Mouse (Mus musculus) T-helper 2 cell (primary cell): ENCODE results near the gene Gpc6.

Source experiments
- in situ Hi-C: fragments of 300-600 bp; cut with MboI, MseI; formaldehyde crosslinking; loops from one replicate; pipeline ENCODE4 v1.15.1; 2025; ENCODE audit warnings: high pct_unique_total_duplicates

Gpc6 gene

DNA sequence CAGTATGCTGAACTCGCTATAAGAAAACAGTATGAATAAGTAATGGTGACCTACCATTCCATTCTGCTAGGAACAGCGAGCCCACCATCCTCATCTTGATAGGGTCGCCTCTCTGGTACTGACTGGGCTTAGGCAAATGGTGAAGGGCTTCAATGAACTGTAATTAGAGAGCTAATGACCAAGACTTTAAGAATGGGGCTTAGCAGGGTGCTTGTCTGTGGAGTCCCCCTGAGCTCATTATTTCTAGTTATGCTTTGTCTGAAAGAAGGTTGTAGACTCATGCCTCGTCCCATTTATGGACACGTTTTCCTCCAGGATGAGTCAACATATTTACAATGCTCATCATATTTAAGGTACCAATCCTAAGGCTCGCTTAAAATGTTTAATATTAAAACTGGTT lies 313.1 kb downstream of the Gpc6 start:
- in situ Hi-C loops, result loop anchor here (25.0 kb wide), 1 partner anchor 1024 kb away; the partner anchor contains the start of gene Gm9376

DNA sequence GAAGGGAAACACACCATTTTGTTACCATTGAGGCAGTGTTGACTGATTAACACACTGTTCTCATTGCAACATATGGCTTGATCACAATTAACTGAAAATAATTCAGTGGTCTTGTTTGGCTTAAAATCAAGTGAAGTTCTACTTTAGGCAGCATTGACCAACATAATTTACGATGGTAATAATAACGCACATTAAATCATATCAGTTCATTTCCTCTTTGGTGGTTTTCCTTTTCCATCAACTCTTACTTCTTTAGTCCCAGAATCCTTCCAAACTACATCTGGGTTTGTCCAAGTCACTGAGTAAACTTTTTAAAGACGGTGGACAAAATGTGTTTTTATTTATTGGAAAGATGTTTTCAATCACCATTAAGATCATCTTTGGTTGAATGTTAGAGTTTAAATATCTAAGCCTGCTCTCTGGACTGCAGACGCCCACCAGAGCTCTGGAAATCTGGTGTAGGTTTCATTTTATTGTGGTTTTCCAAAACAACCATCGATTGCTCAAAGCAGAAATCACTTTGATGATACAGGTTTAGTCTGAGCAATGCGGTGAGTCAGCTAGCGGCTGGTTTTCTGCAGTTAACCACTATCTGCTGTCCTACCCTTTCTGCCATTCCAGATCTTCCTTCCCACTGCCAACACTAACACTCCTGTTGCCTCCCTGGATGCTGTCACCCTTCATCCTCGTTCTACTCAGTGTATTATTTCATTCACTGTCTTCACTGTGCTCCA lies 314.7 kb downstream of the Gpc6 start:
- in situ Hi-C loops, result loop anchor here (25.0 kb wide), 1 partner anchor 1022 kb away; the partner anchor contains the start of gene Gm9376

DNA sequence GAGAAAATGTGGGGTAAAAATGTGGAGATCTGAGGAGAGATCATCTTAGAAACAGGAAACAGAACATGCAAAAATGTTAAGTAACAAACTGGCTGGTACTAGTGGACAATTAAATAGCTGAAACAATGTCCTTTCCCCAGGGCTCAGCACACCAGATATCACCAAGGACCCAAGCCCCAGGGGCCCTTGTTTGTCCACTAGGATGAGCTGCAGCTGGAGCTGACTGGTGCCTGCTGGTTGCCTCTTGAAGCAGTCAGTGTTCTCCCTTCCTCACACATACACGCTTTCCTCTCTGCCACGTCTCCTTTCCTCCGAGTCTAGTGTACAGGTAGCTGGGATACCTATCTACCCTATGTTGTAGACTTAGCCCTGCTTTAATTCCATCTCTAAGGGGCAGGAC lies 320.5 kb downstream of the Gpc6 start:
- in situ Hi-C loops, result loop anchor here (25.0 kb wide), 1 partner anchor 1017 kb away; the partner anchor contains the start of gene Gm9376

DNA sequence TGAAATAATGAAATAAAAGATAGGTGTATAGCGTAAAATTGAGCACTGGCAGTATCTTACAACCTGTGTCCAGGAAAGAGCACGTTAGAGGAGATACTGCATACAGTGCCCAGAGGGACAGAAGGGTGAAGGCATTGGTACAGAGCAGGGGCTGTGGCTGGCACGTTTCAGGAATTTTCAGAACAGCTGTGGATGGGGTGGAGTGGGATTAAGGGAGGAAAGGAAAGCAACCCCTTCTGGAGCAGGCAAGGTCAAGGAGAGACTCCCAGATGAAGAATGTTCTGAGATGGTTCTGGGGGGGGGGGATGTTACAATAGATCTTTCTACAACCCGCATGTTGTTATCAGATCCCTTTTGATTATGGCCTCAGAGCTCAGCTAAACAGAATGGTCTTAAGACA lies 331.1 kb downstream of the Gpc6 start:
- in situ Hi-C loops, result no loop called here

DNA sequence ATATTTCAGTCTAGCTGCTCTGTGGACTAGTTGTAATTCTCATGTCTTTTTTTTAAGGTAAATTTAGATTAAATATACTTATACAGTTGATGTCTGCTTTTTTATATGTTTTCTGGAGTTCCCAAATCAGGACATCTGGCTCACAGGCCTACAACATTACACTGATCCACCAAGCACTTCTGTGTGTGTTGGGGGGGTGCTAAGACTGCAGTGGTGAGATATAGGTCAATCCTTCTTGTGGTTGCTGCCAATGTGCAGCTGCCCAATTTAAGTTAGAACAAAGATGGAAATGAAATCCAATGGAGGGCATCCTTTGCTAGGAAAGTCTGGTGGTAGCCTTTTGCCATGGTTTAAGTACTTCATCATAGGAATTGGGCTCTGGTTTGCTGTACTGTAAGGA lies 340.5 kb downstream of the Gpc6 start:
- in situ Hi-C loops, result no loop called here

DNA sequence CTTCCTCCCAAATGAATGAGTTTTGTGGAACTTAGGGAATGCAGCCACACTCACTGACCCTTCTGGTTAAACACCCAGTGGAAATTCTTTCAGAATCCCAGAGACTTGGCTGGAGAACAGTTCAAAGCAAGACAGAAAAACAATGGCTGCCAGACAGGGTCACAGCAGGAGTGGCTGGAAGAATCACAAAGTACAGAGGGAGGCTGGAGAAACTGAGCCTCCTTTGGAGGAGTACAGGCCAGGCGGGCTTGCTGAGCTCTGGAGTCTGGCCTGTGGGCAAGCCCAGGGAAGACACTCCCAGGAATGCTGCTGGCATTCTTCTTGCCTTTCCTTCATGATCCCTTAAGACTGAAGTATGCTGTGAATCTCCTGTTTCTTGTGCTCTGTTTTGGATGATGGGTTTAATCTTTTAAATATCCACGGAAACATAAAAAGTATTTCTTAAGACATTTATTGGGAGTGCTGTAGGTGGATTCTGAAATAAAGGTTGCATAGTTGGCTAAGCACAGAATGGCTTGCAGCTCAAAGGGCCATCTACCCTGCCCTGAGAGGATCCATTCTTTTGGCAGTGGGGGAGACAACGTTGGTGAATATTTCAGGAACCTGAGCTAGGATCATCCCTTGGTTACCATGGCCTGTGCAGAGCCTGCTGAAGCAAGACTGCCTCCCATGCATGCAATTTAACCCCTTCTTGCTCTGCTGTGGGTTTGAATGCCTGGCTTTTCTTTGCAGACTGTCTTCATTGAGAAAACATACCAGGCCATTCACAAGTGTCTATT lies 342.9 kb downstream of the Gpc6 start:
- in situ Hi-C loops, result no loop called here

DNA sequence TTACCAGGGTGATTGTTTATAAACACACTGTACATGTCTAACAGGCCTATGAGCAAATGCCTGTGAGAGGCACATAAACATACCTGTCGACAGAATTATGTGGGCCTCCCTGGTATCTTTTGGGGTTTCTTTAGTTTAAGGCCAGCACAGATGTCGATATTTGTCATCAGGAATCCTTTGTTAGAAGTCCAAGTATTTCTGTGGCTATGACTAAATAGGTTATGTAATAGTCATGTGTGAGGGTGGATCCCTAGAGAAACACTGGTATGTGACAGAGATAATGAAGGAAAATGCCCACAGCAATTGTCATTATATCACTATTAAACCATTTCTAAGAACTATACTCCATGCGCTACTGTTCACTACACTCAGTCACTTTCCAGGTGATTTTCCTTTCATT lies 358.5 kb downstream of the Gpc6 start:
- in situ Hi-C loops, result loop anchor here (25.0 kb wide), 1 partner anchor 1071 kb away; no protein-coding TSS in a partner anchor

DNA sequence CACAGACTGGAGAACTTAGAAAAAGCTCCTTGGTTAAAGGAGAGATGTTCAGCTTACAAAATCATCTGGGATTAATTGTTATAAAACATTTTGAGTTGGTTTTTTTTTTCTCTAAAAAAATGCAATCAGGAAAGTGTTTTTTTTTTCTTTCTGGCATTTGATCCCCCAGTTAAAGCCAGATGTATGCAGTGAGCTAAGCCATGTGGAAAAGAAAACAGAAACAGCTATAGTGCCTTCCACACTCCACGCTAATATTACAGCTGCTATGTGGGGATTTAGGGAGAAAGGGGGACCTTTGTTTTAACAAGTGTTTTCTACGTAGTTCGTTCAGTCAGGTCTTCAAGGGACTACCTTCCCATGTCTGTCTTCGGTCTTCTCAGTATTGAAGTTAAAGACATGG lies 368.6 kb downstream of the Gpc6 start:
- in situ Hi-C loops, result loop anchor here (25.0 kb wide), 1 partner anchor 1081 kb away; no protein-coding TSS in a partner anchor

DNA sequence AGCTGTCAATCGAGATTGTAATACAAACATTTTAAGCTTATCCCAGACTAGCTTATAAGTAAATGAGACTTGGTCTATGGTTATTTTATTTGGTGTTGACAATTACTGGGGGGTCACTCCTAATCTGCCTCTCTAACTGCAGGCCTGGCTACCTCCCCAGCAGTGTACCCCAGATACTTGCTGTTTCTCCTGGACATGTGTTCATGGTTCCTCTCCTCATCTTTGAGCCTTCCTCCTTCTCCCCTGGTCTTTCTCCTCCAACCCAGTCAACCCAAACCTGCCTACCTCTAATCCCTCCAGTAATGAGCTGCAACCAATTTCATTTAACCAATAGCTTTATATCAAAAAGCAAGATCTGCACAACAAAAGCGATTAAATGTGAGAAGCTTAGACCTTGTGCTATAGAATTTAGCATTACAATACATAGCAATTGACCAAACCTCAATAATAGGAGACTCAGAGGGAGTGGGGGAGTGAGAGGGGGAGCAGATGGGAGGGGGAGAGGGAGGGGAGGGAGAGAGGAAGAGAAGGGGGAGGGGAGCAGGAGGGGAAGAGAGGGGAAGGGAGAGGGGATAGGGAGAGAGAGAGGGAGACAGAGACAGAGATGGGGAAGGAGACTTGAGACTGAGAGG lies 371.2 kb downstream of the Gpc6 start:
- in situ Hi-C loops, result loop anchor here (25.0 kb wide), 1 partner anchor 1084 kb away; no protein-coding TSS in a partner anchor

DNA sequence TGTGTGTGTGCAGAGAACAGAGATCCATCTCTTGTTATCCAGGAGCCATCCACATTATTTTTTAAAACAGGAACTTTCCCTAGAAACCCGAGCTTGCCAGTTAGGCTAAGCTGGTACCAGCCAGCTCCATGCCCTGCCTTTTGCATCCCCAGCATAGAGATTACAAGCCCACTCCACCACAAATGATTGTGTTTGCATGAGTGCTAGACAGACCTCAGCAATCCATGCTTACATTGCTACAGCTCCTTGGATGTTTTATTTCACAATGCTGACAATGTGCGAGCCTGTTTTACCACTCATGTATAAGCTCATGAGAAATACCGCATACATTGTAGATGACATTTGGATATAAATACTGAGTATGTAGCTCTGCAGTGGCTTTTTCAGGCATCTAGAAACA lies 375.9 kb downstream of the Gpc6 start:
- in situ Hi-C loops, result no loop called here

DNA sequence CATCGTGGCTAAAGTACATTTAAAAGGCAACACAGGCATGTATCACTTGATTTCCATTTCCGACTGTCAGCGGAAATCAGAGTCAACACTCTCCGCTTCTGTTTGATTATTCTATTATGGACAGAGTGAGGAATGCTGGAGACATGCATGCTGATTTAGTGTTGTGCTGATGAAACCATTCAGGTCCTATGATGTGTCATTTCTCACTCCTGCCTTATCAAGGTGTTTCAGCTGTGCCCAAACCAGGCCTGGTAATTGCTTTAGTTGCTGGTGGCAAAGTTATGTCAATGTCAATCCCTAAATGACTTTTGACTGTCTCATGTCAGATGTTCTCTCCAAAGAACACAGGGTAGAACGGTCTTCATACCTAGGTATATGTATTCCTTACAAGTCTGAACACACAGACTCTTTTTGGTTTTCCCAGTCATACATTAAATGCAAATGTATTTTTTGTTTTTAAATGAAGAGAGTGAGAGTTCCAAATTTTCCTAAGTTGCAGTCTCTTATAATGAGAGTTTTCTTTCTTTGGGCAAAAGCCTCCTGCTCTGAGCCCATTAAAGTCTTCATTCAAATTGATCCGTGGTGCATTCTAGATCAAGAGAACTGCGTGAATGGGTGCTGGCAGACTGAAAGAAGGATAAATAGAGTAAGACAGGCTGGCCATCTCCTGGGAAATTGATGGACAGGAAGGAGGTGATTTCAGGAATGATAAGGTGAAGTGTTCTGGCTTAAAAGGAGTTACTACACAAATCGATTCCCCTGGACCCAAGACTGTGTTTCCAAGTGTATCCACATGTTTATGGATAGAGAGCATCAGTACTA lies 379.0 kb downstream of the Gpc6 start:
- in situ Hi-C loops, result no loop called here

DNA sequence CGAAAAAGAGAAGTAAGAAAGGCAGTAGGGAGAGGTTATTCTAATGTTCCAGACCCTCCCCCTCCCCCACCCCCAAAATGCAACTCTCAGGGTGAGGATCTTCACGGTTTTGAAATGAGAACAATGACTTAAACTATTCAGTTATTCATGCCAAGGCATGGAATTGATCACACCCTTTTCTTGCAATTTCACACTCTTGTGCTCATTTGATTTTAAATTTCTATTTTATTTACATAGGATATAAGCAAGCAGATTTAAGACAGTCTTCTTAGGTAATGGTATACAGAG lies 379.6 kb downstream of the Gpc6 start:
- in situ Hi-C loops, result no loop called here

DNA sequence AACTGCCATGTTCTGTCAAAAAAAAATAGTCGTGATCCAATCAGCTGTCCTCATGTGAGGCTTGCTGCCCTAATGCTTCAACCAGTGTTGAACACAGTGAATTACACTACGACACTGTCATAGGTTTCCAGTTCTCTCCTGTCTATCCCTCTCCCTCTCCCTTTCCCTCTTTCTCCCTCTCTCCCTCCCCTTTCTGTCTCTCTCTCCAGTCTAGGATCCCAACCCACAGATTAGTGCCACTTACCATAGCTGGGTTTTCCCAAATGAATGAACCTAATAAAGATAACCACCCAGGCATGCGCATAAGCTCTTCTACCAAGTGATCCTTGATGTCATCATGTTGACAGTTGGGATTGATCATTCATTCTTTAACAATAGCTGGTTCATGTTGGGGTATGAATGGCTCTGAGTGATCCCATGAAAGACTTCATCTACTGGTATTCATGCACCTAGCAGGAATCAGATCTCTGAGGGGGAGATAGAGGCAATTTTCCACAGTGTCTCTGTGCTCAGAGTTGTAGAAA lies 384.9 kb downstream of the Gpc6 start:
- in situ Hi-C loops, result no loop called here

DNA sequence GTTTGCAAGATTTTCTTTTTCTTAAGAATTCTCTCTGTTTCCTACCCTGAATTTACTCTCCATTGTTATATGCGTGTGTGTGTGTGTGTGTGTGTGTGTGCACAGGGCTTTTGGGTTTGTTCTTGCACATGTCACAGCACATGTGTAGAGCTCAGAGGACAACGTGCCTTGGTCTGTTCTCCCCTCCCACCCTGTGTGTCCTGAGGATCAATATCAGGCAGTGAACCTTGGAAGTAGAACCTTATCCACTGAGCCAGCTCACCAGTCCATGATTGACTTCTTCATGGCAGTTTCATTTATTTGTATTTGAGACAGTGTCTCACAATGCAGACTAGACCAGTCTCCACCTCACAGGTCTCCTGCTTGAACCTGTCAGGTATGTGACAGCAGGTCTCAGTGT lies 399.1 kb downstream of the Gpc6 start:
- in situ Hi-C loops, result no loop called here

DNA sequence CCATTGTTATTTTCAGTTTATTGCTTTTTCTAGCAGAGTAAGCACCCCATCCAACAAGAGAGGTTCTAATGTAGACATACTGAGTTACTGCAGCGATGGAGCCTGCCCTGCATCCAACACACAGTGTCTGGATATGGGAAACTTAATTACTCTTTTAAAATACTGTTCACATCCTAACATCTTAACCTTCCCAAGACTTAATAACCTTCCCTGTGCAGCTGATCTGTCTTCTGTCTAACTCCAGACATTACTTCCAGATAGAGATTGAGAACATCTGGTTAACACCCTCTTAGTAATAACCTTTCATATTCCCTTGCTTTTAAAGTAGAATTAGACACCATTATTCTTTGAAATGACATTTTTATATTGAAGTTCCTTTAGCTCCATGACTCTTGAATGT lies 407.1 kb downstream of the Gpc6 start:
- in situ Hi-C loops, result loop anchor here (10.0 kb wide), 1 partner anchor 187 kb away; no protein-coding TSS in a partner anchor

DNA sequence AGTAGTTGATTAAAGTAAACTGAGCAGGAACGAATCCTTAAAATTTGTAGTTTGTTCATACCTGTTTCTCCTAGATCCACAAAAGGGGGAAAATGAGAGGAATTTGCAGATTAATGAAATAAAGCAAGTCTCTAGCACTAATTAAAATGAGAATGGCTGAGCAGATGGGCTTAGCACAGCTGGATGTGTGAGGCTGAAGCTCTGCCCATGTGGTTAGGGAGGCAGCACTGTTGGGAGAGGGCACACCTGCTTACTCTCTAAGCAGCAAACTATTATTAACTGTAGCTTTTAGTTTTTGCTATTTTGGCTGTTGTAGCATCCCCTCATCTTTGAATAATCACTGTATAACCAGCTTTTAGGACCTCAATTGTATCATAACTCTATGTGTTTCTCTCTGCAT lies 412.2 kb downstream of the Gpc6 start:
- in situ Hi-C loops, result loop anchor here (10.0 kb wide), 1 partner anchor 192 kb away; no protein-coding TSS in a partner anchor

DNA sequence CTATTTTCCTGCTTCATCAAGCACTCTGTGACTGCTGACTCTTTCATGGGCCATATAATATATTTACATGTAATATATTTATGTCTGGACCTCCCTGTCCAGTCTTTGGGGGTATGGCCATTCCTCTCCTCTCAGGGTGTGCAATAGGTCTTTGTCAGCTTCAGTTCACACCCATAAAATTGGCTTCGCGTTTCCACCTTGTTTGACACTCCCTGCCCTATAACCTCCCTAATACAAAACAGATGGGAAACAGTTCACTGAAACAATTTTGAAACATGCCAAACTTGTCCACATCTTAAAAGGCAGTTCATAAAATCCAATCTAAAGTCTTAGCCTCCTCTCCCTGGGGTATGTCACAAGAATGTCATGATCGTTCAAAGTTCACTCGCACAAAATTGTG lies 415.4 kb downstream of the Gpc6 start:
- in situ Hi-C loops, result no loop called here

DNA sequence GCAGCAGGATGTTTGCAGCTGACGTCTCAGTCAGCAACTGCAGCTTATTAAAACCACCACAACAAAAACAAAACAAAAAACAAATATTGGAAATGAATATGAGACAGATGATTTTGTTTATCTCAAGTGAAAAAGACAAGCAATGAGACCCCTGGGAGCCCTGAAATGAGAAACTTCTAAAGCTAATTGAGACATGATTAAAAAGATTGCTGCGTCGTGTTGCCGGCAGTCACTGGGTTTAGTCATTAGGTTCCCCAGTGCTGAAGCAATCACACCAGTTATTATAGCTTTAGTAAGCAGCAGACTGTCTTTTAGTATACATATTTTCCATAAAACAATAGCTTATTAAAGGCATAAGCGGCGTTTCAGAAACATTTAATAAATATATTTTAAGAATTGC lies 419.4 kb downstream of the Gpc6 start:
- in situ Hi-C loops, result no loop called here

DNA sequence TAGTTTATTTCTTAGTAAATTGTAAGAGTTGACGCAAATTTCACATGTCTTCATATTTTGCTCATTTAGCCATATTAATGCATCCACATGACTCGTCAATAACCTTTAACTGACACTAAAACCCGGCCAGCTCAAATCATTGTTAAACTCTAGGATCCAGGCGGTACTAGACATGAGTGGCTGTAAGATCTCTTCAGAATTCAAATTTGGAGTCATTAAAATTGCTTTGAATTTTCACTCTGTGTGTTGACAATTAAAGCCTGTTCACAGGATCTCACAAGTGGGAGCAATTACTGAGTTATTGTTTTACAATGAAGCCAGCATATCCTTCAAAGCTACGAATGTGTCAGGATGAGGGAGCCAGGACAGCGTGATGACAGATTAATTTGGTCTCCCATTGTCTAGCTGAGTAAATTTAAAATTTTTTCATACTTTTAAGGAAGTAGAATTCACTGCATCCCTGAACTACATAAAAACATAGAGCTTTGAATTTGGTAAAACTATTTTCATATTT lies 421.3 kb downstream of the Gpc6 start:
- in situ Hi-C loops, result no loop called here

DNA sequence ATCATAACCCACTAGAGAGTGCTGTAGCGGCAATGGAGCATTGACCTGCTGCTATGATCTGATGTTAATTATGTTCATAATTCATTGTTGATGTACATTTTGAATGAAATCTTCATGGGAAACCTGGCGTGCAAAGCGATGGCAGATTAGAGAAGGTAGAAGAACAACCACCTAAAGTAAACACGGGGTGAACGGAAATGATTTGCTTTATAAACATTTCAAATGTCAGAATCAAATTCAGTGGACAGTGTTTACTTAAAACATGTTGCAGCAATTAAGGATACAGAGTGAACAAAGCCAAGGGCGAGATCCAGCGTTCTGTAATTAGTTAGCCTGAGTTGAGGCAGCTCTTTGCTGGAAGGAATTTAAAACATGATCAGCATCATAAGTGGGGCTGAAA lies 426.2 kb downstream of the Gpc6 start:
- in situ Hi-C loops, result loop anchor here (10.0 kb wide), 1 partner anchor 1306 kb away; no protein-coding TSS in a partner anchor
